Mouse (Mus musculus) neural tube, embryonic 14.5 days (tissue): Measurements from ENCODE around the gene Eid2. TPM values are rescaled to one million over a fixed set of nuclear protein-coding genes. Genes with fewer than 3 reads are reported as not detected.
A peak's percentile ranks its signal among the peaks of the same experiment; 100 is the strongest.

Experiments
- ATAC-seq: fragments of 200-750 bp; cut with Nextera tagmentation; 2 replicates; pipeline ENCODE4 v1.8.0; 2017; ENCODE audit warnings: low read depth, mild to moderate bottlenecking, moderate TSS enrichment, moderate library complexity
- H3K27ac ChIP-seq: fragments of 300-500 bp; sonication (generic); 2 replicates; pipeline ENCODE4 v1.5.1; 2014; ENCODE audit warnings: low read depth, mild to moderate bottlenecking, control low read depth, low read length, moderate library complexity, mixed read lengths
- H3K27me3 ChIP-seq: fragments of 300-500 bp; sonication (generic); 2 replicates; pipeline ENCODE4 v1.6.1; 2014; ENCODE audit warnings: low read length; ENCODE audit not compliant: control insufficient read depth, insufficient read depth
- H3K36me3 ChIP-seq: fragments of 300-500 bp; sonication (generic); 2 replicates; pipeline ENCODE4 v1.6.1; 2014; ENCODE audit warnings: low read length, mixed read lengths; ENCODE audit not compliant: control insufficient read depth, insufficient read depth
- H3K4me1 ChIP-seq: fragments of 300-500 bp; sonication (generic); 2 replicates; pipeline ENCODE4 v1.6.1; 2014; ENCODE audit warnings: low read length; ENCODE audit not compliant: control insufficient read depth, insufficient read depth
- H3K4me2 ChIP-seq: fragments of 300-500 bp; sonication (generic); 2 replicates; pipeline ENCODE4 v1.6.1; 2014; ENCODE audit warnings: mild to moderate bottlenecking, low read depth, low read length, control low read depth
- H3K4me3 ChIP-seq: fragments of 300-500 bp; sonication (generic); 2 replicates; pipeline ENCODE4 v1.5.1; 2014; ENCODE audit warnings: low read depth, low read length, control low read depth, mixed read lengths
- H3K9ac ChIP-seq: fragments of 300-500 bp; sonication (generic); replicated peaks from 2 replicates; pipeline ENCODE4 v1.6.1; 2014; ENCODE audit warnings: low read depth, mild to moderate bottlenecking, control low read depth, low read length, mixed read lengths
- H3K9me3 ChIP-seq: fragments of 300-500 bp; sonication (generic); 2 replicates; pipeline ENCODE4 v1.6.1; 2016; ENCODE audit warnings: low read length; ENCODE audit not compliant: control insufficient read depth
- WGBS: fragments of 180-500 bp; shearing (Covaris S2); extraction: QIAGEN DNeasy Blood & Tissue Kit; methylation state at CpG from one replicate; pipeline ENCODE4 v1.1.7; 2014; 5-methylcytosine and 5-hydroxymethylcytosine counted together
- polyA plus RNA-seq: library from polyadenylated mRNA; unstranded; fragments of >200 nt; fragmentation: Nextera tagmentation; extraction: Ambion mirVana; gene quantifications from 2 replicates; pipeline ENCODE4 v1.2.1, GENCODE M21; 2014

Eid2 gene
- polyA plus RNA-seq, 1 experiment from 2014 or later, result 7.8 TPM

DNA sequence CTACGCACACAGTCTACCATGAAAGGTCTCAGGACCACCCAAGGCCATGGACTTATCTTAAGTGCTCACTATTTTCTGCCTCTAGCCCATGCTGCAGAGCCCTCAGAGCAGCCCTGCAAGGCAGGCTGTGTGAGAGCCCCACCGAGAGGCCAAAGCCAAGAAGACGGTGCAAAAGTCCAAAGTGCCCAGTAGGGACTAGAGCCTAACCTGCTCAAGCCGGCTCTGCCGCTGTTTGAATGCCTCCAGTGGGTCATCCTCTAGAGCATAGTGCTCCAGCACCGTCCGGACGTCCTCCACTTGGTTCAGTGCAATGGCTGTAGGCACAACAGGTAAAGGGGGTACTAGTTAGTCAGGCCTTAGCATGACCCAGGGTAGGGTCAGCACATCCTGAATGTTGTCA is 38.5 kb downstream of the Eid2 start:
- no peaks in the 10 kb centered on the region for H3K27me3 ChIP-seq
- H3K9ac ChIP-seq, result no peak overlapping the region
- H3K9me3 ChIP-seq, result no peaks in the 10 kb centered on the region
- no peak overlapping the region for H3K27ac ChIP-seq
- H3K36me3 ChIP-seq, result peaks cover 44% of the 10 kb centered on the region
- no peak for ATAC-seq
- H3K4me1 ChIP-seq, result peaks cover 9% of the 10 kb centered on the region
- 93% methylated on average over 8 of the region's 8 CpGs for WGBS
- no peak overlapping the region for H3K4me3 ChIP-seq
- H3K4me2 ChIP-seq, result no peak overlapping the region

DNA sequence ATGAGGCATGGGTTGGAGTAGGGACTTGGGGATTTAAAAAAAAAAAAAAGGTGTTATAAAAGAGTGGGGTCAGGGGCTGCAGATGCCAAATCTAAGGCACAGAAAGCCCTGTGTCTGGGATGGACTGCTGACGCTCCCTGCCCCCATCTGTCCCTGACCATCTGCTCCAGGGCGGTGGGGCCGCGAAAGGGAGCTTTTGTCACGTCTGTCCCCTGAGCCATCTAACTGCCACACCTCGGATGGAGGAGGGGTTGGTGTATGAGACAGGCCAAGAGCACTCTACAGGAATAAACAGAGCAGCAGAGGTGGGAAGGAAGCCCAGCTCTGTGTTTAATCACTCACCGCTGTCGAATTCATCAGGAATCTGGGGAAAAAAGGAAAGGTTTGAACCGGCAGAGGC is 42.1 kb downstream of the Eid2 start:
- Histone ChIP-seq H3K27ac (no peak overlapping the region), H3K4me2 (no peak overlapping the region), H3K4me1 (peaks cover 7% of the 10 kb centered on the region), H3K4me3 (no peak overlapping the region), H3K36me3 (peaks cover 48% of the 10 kb centered on the region), H3K27me3 (no peaks in the 10 kb centered on the region), H3K9me3 (no peaks in the 10 kb centered on the region), H3K9ac (no peak overlapping the region)
- WGBS, result 30% methylated on average over 9 of the region's 9 CpGs
- no peak for ATAC-seq

GRCm38 (mm10) chr7:28311151-28311925 is 43.7 kb downstream of the Eid2 start:
- peak overlapping the region; percentile 91 for H3K4me2 ChIP-seq
- peak overlapping the region; percentile 91 for H3K4me3 ChIP-seq
- peaks cover 48% of the 10 kb centered on the region for H3K36me3 ChIP-seq
- WGBS, result 4% methylated on average over 35 of the region's 35 CpGs
- no peaks in the 10 kb centered on the region for H3K9me3 ChIP-seq
- ATAC-seq, result peak; percentile 65
- H3K9ac ChIP-seq, result peak overlapping the region; percentile 82
- H3K27me3 ChIP-seq, result no peaks in the 10 kb centered on the region
- H3K27ac ChIP-seq, result peak overlapping the region; percentile 75
- peaks cover 7% of the 10 kb centered on the region for H3K4me1 ChIP-seq

DNA sequence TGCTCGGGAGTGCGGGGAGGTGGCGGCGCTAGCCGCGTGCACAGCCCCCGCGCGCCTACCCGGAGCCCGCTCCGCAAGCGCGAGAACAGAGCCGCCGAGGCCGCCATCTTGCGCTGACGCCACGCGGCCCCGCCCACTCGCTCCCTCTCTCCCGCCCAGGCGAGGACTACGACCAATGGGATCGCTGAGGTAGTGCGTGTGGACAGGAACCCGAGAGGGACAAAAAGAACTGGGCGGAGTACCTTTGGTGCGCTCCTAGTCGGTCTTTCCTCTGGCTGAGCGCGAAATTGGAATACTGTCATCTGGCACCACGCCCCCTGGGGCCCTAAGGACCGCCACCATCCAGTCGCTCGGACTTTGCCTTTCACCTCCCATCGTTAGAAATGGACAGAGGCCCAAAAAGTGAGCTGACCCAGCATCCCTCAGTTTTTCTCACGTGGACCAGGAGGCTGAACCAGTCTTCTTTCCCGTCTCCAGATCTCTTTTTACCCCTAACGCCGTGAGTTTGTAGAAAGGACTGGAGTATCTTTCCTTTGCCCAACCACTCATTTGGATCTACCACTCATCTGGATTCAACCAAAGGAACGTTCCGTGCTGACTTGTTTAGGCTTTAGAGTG is 44.4 kb downstream of the Eid2 start, which contains the start of gene Timm50:
Gene Timm50 (minus strand): TSS at position 147 of the 618 bp plus-strand sequence.
- ATAC-seq, result peak; percentile 97
- Histone ChIP-seq H3K9me3 (no peaks in the 10 kb centered on the region), H3K4me1 (peaks cover 7% of the 10 kb centered on the region), H3K4me2 (peak within 1 kb of the TSS; percentile 91), H3K27ac (peak within 1 kb of the TSS; percentile 75), H3K36me3 (peaks cover 48% of the 10 kb centered on the region), H3K27me3 (no peaks in the 10 kb centered on the region), H3K9ac (peak within 1 kb of the TSS; percentile 82), H3K4me3 (peak within 1 kb of the TSS; percentile 91)
- WGBS, result under 1% methylated on average over 43 of the region's 45 CpGs

DNA sequence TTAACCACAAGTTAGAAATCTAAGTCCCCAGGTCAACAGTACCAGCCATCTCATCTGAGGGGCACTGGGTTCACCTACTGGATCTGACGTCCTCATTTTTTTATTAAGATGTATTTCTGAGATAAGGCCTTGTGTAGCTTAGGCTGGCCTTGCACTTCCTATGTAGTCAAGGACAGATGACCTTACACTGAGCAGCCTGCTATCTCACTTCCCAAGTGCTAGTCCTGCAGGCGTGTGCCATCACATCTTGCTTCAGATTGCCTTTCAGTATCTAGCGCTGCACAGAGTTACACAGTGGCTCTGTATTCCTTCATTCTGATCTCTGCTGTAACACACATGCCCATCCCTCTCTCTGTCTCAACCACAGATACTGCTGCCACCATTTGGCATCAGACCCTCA is 50.4 kb downstream of the Eid2 start:
- Histone ChIP-seq H3K4me2 (no peak overlapping the region), H3K27ac (no peak overlapping the region), H3K27me3 (no peaks in the 10 kb centered on the region), H3K9ac (no peak overlapping the region), H3K9me3 (no peaks in the 10 kb centered on the region), H3K4me3 (no peak overlapping the region), H3K36me3 (peaks cover 83% of the 10 kb centered on the region), H3K4me1 (no peaks in the 10 kb centered on the region)
- no peak for ATAC-seq
- WGBS, result 87% methylated on average over 3 of the region's 3 CpGs

GRCm38 (mm10) chr7:28318714-28319113 is 51.0 kb downstream of the Eid2 start:
- ATAC-seq, result no peak

More at GRCm38 (mm10) chr7:28318714-28319113, 51.0 kb downstream of the Eid2 start:
- H3K27me3 ChIP-seq, result no peaks in the 10 kb centered on the region
- no peaks in the 10 kb centered on the region for H3K9me3 ChIP-seq
- no peak overlapping the region for H3K9ac ChIP-seq
- no peak overlapping the region for H3K4me2 ChIP-seq
- H3K27ac ChIP-seq, result no peak overlapping the region
- H3K4me3 ChIP-seq, result no peak overlapping the region
- H3K36me3 ChIP-seq, result peaks cover 90% of the 10 kb centered on the region
- H3K4me1 ChIP-seq, result no peaks in the 10 kb centered on the region
- WGBS, result 93% methylated on average over 17 of the region's 17 CpGs

Other genes starting within 250 kb of the Eid2 start
- 275 TPM in 2 replicates for gene Psmc4, start 217.8 kb upstream of the Eid2 start, polyA plus RNA-seq
- gene Fcgbp, start 196.6 kb upstream of the Eid2 start, polyA plus RNA-seq, result 0.39 and 0.91 TPM in 2 replicates
- 0.08 and 0.15 TPM in 2 replicates for gene 9530053A07Rik, start 138.4 kb upstream of the Eid2 start, polyA plus RNA-seq
- 22.2 and 25.3 TPM in 2 replicates for gene Fbl, start 98.2 kb upstream of the Eid2 start, polyA plus RNA-seq
- 13.6 and 13.9 TPM in 2 replicates for gene Dyrk1b, start 88.4 kb upstream of the Eid2 start, polyA plus RNA-seq
- gene Eid2b, start 9.9 kb downstream of the Eid2 start, polyA plus RNA-seq, result 33.5 and 33.9 TPM in 2 replicates
- 0.70 and 1.5 TPM in 2 replicates for gene Selenov, start 23.3 kb downstream of the Eid2 start, polyA plus RNA-seq
- 21.2 and 21.8 TPM in 2 replicates for gene Dll3, start 34.4 kb downstream of the Eid2 start, polyA plus RNA-seq
- 132 and 139 TPM in 2 replicates for gene Timm50, start 44.2 kb downstream of the Eid2 start, polyA plus RNA-seq
- gene Supt5, start 70.9 kb downstream of the Eid2 start, polyA plus RNA-seq, result 77.1 and 87.1 TPM in 2 replicates
- 498 and 551 TPM in 2 replicates for gene Rps16, start 82.8 kb downstream of the Eid2 start, polyA plus RNA-seq
- gene Plekhg2, start 104.7 kb downstream of the Eid2 start, polyA plus RNA-seq, result 15.9 and 23.5 TPM in 2 replicates
- 2.6 and 3.7 TPM in 2 replicates for gene Zfp36, start 112.4 kb downstream of the Eid2 start, polyA plus RNA-seq
- gene Med29, start 124.8 kb downstream of the Eid2 start, polyA plus RNA-seq, result 38.3 and 42.2 TPM in 2 replicates
- gene Paf1, start 125.1 kb downstream of the Eid2 start, polyA plus RNA-seq, result 81.9 and 87.2 TPM in 2 replicates
- 1.8 and 3.9 TPM in 2 replicates for gene Gmfg, start 169.6 kb downstream of the Eid2 start, polyA plus RNA-seq
- 18.8 and 23.4 TPM in 2 replicates for gene Lrfn1, start 184.1 kb downstream of the Eid2 start, polyA plus RNA-seq
- not detected in 2 replicates for gene Ifnl2, start 242.6 kb downstream of the Eid2 start, polyA plus RNA-seq